Mouse (Mus musculus) left cerebral cortex, adult 11 months (tissue): ENCODE measurements at regions not wholly inside any gene's neighbourhood (a gene's known extent, or its start where the extent isn't known, plus 50 kb on each side); places are given as distances from the start of the nearest gene placed in this dataset.
"Not testable (repeated sequence)": the region's sequence is repeated elsewhere in the genome, so short reads cannot be mapped to it uniquely, and the experiment has no call there.

ENCODE experiments used
- DNase-seq: peaks from one replicate; pipeline ENCODE4 v3.0.0; 2022; ENCODE audit warnings: low spot score

DNA sequence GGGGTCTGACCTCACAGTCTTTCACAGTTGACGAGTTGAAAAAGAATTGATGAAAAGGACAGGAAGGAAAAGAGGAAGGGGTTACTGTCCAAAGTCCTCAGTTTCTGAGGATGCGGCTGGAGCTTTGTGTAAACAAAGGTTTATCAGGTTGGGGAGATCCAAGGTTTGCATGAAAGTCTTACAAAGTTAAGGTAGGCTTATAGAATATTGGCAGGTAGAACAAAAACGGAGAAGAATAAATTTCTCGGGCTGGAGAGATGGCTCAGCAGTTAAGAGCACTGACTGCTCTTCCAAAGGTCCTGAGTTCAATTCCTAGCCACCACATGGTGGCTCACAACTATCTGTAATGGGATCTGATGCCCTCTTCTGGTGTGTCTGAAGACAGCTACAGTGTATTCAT is 60.9 kb upstream of the Acpp start:
- not testable (repeated sequence) for DNase-seq

- DNase-seq = no peak
Measured at GRCm38 (mm10) chr9:104387805-104388204, 50.3 kb upstream of the Acpp start.
